Mouse (Mus musculus) erythroblast, adult 5-6 weeks (primary cell): ENCODE measurements at regions not wholly inside any gene's neighbourhood (a gene's known extent, or its start where the extent isn't known, plus 50 kb on each side); places are given as distances from the start of the nearest gene placed in this dataset.

Experiments used
- ATAC-seq: replicated peaks from 2 replicates; pipeline ENCODE4 v1.8.0; 2016; ENCODE audit warnings: moderate number of reproducible peaks, mild to moderate bottlenecking, moderate TSS enrichment, inconsistent platforms; ENCODE audit not compliant: poor library complexity, low FRiP score, severe bottlenecking

- no peak for ATAC-seq
Measured at GRCm38 (mm10) chr12:25294179-25295025, 197.5 kb upstream of the Id2 start.

GRCm38 (mm10) chr12:25293470-25294178 is 196.7 kb upstream of the Id2 start:
- no peak for ATAC-seq

- no peak for ATAC-seq
Measured at GRCm38 (mm10) chr12:25289381-25289780, 192.4 kb upstream of the Id2 start.

GRCm38 (mm10) chr12:25283808-25284207 is 186.9 kb upstream of the Id2 start:
- no peak for ATAC-seq

- ATAC-seq = no peak
Measured at GRCm38 (mm10) chr12:25281438-25281837, 184.5 kb upstream of the Id2 start.

GRCm38 (mm10) chr12:25273631-25274305 is 176.8 kb upstream of the Id2 start:
- ATAC-seq = no peak

- no peak for ATAC-seq
Measured at GRCm38 (mm10) chr12:25272752-25273125, 175.8 kb upstream of the Id2 start.

GRCm38 (mm10) chr12:25272114-25272751 is 175.3 kb upstream of the Id2 start:
- no peak for ATAC-seq

- no peak for ATAC-seq
Measured at GRCm38 (mm10) chr12:25269878-25270277, 172.9 kb upstream of the Id2 start.

GRCm38 (mm10) chr12:25268871-25269850 is 172.2 kb upstream of the Id2 start:
- no peak for ATAC-seq

GRCm38 (mm10) chr12:25268323-25268722 is 171.4 kb upstream of the Id2 start:
- ATAC-seq = no peak

GRCm38 (mm10) chr12:25267572-25268115 is 170.7 kb upstream of the Id2 start:
- ATAC-seq = no peak

GRCm38 (mm10) chr12:25266701-25267571 is 170.0 kb upstream of the Id2 start:
- no peak for ATAC-seq

- ATAC-seq = no peak
Measured at GRCm38 (mm10) chr12:25265560-25266525, 168.9 kb upstream of the Id2 start.

GRCm38 (mm10) chr12:25265066-25265465 is 168.1 kb upstream of the Id2 start:
- ATAC-seq = no peak

- no peak for ATAC-seq
Measured at GRCm38 (mm10) chr12:25264408-25264807, 167.5 kb upstream of the Id2 start.

GRCm38 (mm10) chr12:25262461-25262860 is 165.5 kb upstream of the Id2 start:
- ATAC-seq = no peak
